Mouse (Mus musculus) CD4-positive naive resting alpha-beta T cell, adult 57 days (primary cell): ENCODE results near the gene Chp1. TPM values are rescaled to one million over a fixed set of nuclear protein-coding genes. Genes with fewer than 3 reads are reported as not detected.

ENCODE experiments used
- total RNA-seq: library from RNA; stranded (reverse); gene quantifications from one replicate; pipeline ENCODE4 v1.2.4, GENCODE M21; 2023

Gene Chp1
- total RNA-seq: 68.5 TPM

DNA sequence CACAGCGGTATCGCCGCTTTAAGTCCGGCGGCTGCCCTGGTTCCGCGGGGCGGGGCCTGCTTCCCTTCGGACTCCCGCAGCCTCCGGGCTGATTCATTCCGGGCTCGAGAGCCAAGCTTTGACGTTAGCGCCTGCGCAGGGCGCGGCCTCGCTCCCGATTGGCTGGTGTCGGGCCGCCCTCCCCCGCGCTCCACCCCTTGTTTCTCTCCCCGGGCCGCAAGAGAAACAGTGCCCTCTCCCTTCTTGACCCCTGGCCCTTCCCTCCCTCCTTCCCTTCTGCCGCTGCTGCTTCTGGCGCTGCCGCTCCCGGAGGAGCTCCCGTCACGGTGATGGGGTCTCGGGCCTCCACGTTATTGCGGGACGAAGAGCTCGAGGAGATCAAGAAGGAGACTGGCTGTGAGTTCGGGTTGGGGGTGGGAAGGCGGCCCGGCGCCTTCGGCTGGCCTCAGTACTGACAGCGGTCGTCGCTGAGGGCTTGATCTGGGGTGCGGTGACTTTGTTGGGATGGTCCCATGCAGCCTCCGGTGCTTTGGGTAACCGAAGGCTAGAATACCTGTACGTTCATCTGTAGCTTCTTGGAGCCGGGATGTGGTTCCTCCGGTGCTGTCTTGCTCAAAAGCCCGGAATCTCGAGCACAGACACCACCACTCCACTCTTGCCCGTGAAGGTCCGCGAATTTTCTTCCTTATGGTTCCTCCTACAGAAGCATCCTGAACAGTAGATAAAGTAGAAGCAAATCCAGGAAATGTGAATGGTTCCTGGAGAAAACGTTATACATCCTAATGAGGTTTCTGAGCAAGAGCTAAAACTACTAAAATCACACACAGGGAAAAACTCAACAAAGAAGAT is at the start of gene Chp1, which contains the start of gene Exd1:
TSS of gene Chp1 (plus strand) at position 176 of the 849 bp plus-strand sequence.
TSS of gene Exd1 (minus strand) at position 106 of the 849 bp plus-strand sequence.

DNA sequence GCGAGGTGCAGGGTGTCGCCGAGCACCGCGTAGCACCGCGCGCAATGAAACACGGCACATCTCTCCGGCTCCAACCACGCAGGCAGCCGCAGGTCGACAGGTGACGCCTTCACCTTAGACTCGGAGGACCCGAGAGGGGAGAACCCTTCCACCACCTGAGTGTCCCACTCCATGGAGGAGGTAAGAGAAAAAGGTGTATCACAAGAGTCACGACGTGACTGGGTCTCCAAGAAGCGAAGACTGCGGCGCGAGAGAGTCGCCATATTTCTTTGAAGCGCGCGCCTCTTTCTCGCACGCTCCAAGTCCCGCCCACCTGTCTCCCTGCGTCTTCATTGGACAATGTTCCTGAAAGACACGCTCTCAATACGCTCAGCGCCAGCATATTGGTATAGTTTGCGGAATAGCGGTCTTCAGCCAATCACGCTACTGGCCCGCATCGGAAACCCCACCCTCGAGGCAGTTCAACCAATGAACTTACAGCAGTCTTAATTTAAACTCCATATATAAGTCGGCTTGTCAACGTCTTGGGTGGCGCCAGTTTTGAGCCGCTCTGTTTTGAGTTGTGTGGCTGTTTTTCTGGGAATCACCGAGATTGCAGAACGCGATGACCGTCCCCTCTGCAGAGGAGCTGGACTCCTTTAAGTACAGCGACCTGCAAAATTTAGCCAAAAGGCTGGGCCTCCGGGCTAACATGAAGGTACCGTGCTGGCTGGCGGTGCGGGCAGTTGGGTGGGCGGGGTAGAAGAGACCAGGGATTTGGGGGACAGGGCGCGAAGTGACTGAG is 70.9 kb downstream of the Chp1 start, which contains the start of the genes Nusap1 and Oip5:
TSS of gene Nusap1 (plus strand) at position 100 of the 784 bp plus-strand sequence.
TSS of gene Oip5 (minus strand) at position 271 of the 784 bp plus-strand sequence.

Other genes with a start within 250 kb of the Chp1 start
- gene Dll4, start 221.9 kb upstream of the Chp1 start, total RNA-seq: not detected
- 0.59 TPM for gene Chac1, start 196.5 kb upstream of the Chp1 start, total RNA-seq
- 50.6 TPM for gene Ino80, start 70.0 kb upstream of the Chp1 start, total RNA-seq
- 0.24 TPM for gene Exd1, start 70 bp upstream of the Chp1 start, total RNA-seq
- gene Nusap1, start 70.6 kb downstream of the Chp1 start, total RNA-seq: 0.33 TPM
- gene Oip5, start 70.8 kb downstream of the Chp1 start, total RNA-seq: 0.53 TPM
- gene Ndufaf1, start 115.1 kb downstream of the Chp1 start, total RNA-seq: 11.2 TPM
- 65.7 TPM for gene Rtf1, start 127.4 kb downstream of the Chp1 start, total RNA-seq
- not detected for gene Itpka, start 194.6 kb downstream of the Chp1 start, total RNA-seq
- gene Ltk, start 212.7 kb downstream of the Chp1 start, total RNA-seq: 1.2 TPM
- 32.4 TPM for gene Rpap1, start 239.8 kb downstream of the Chp1 start, total RNA-seq